Mouse (Mus musculus) heart, adult 8-10 months (tissue): ENCODE results near the gene Oxct2b. TPM values are rescaled to one million over a fixed set of nuclear protein-coding genes. Genes with fewer than 3 reads are reported as not detected.

Experiments used
- total RNA-seq, 4 experiments: library from RNA; stranded (reverse); gene quantifications; 2 replicates each; pipeline ENCODE4 v1.2.4; 2022

The Oxct2b gene
- total RNA-seq, 4 experiments from 2014 or later: not detected

Other genes with a start within 250 kb of the Oxct2b start
- gene Cap1, start 230.2 kb upstream of the Oxct2b start, total RNA-seq: 10 to 100 TPM; 38.4 to 47.9 (median 42.1) TPM
- not detected for gene Mfsd2a, start 155.1 kb upstream of the Oxct2b start, total RNA-seq
- gene Mycl, start 120.6 kb upstream of the Oxct2b start, total RNA-seq: under 1 TPM in 2 of 4 experiments, not detected in 2; 0.14 to 0.25 TPM
- gene Trit1, start 99.7 kb upstream of the Oxct2b start, total RNA-seq: 1 to 10 TPM; 5.6 to 8.0 (median 6.6) TPM
- not detected for gene Bmp8b, start 11.1 kb upstream of the Oxct2b start, total RNA-seq
- gene Ppie, start 23.7 kb downstream of the Oxct2b start, total RNA-seq: 10 to 100 TPM; 22.0 to 27.8 (median 24.1) TPM
- under 1 TPM; 0.14 to 0.25 (median 0.19) TPM for gene Hpcal4, start 67.0 kb downstream of the Oxct2b start, total RNA-seq
- 10 to 100 TPM; 48.9 to 75.3 (median 70.1) TPM for gene Nt5c1a, start 85.2 kb downstream of the Oxct2b start, total RNA-seq
- gene Heyl, start 117.3 kb downstream of the Oxct2b start, total RNA-seq: 10 to 100 TPM in 3 of 4 experiments, 1 to 10 TPM in 1; 9.7 to 11.7 (median 10.9) TPM
- gene Pabpc4, start 146.1 kb downstream of the Oxct2b start, total RNA-seq: 100 to 1,000 TPM; 323 to 392 (median 367) TPM
- not detected for gene Oxct2a, start 207.4 kb downstream of the Oxct2b start, total RNA-seq
- gene Bmp8a, start 227.0 kb downstream of the Oxct2b start, total RNA-seq: not detected